Mouse (Mus musculus) stomach, postnatal 0 days (tissue): ENCODE measurements around the gene Cdc45. TPM values are rescaled to one million over a fixed set of nuclear protein-coding genes. Genes with fewer than 3 reads are reported as not detected.

Experiments used
- ATAC-seq: fragments of 200-750 bp; cut with Nextera tagmentation; 2 replicates; pipeline ENCODE4 v1.8.0; 2017; ENCODE audit not compliant: low FRiP score, low TSS enrichment
- DNase-seq: peaks from one replicate; pipeline ENCODE4 v3.0.0-alpha.2; 2016; ENCODE audit warnings: low spot score
- H3K27ac ChIP-seq: fragments of 300-500 bp; sonication (generic); replicated peaks from 2 replicates; pipeline ENCODE4 v1.5.1; 2014; ENCODE audit warnings: mild to moderate bottlenecking, control low read depth
- H3K27me3 ChIP-seq: fragments of 300-500 bp; sonication (generic); 2 replicates; pipeline ENCODE4 v1.6.1; 2014; ENCODE audit warnings: low read length; ENCODE audit not compliant: control insufficient read depth, insufficient read depth
- H3K36me3 ChIP-seq: fragments of 300-500 bp; sonication (generic); 2 replicates; pipeline ENCODE4 v1.6.1; 2014; ENCODE audit warnings: low read length, mixed read lengths; ENCODE audit not compliant: control insufficient read depth, insufficient read depth
- H3K4me1 ChIP-seq: fragments of 300-500 bp; sonication (generic); replicated peaks from 2 replicates; pipeline ENCODE4 v1.6.1; 2014; ENCODE audit warnings: antibody characterized with exemption; ENCODE audit not compliant: control insufficient read depth, insufficient read depth
- H3K4me2 ChIP-seq: fragments of 300-500 bp; sonication (generic); replicated peaks from 2 replicates; pipeline ENCODE4 v1.6.1; 2014; ENCODE audit warnings: low read depth, mild to moderate bottlenecking, control low read depth, moderate library complexity
- H3K4me3 ChIP-seq: fragments of 300-500 bp; sonication (generic); 2 replicates; pipeline ENCODE4 v1.5.1; 2014; ENCODE audit warnings: low read depth, low read length, control low read depth
- H3K9ac ChIP-seq: fragments of 300-500 bp; sonication (generic); 2 replicates; pipeline ENCODE4 v1.6.1; 2014; ENCODE audit warnings: mild to moderate bottlenecking, low read length, control low read depth, mixed read lengths
- H3K9me3 ChIP-seq: fragments of 300-500 bp; sonication (generic); 2 replicates; pipeline ENCODE4 v1.6.1; 2016; ENCODE audit warnings: low read length; ENCODE audit not compliant: control insufficient read depth
- CTCF ChIP-seq: IDR thresholded peaks from 2 replicates; pipeline ENCODE4 v1.5.1; 2016; ENCODE audit warnings: antibody characterized with exemption, low read depth, mild to moderate bottlenecking, moderate library complexity
- EP300 ChIP-seq: optimal IDR thresholded peaks from 2 replicates; pipeline ENCODE3; 2016; ENCODE audit warnings: antibody characterized with exemption
- WGBS: fragments of 180-500 bp; shearing (Covaris S2); extraction: QIAGEN DNeasy Blood & Tissue Kit; methylation state at CpG from one replicate; pipeline ENCODE4 v1.1.7; 2014; 5-methylcytosine and 5-hydroxymethylcytosine counted together
- polyA plus RNA-seq: library from polyadenylated mRNA; unstranded; fragments of >200 nt; fragmentation: Nextera tagmentation; extraction: Ambion mirVana; gene quantifications from 2 replicates; pipeline ENCODE4 v1.2.1, GENCODE M21; 2015

Cdc45 gene
- polyA plus RNA-seq, 1 experiment from 2014 or later, result 10.1 TPM

- H3K4me1 ChIP-seq, result no peaks in the 10 kb centered on the region
- no peak for TF ChIP-seq EP300
- no peak for TF ChIP-seq CTCF
- H3K4me2 ChIP-seq, result 0 out of 2 replicates have a peak overlapping the region, but pooled peaks have one; percentile 8
- H3K4me3 ChIP-seq, result no peak overlapping the region
- DNase-seq, result no peak
- 53% methylated on average over 20 of the region's 20 CpGs for WGBS
- no peak overlapping the region for H3K9ac ChIP-seq
- no peaks in the 10 kb centered on the region for H3K9me3 ChIP-seq
- 0 out of 2 replicates have a peak, but pooled peaks have one; percentile 40 for ATAC-seq
- H3K27me3 ChIP-seq, result no peaks in the 10 kb centered on the region
- H3K36me3 ChIP-seq, result no peaks in the 10 kb centered on the region
- no peak overlapping the region for H3K27ac ChIP-seq
Observed at GRCm38 (mm10) chr16:18733100-18733956, 78.5 kb downstream of the Cdc45 start.

GRCm38 (mm10) chr16:18730640-18731039, 81.1 kb downstream of the Cdc45 start:
- no peak overlapping the region for H3K9ac ChIP-seq
- no peak for DNase-seq
- no peaks in the 10 kb centered on the region for H3K9me3 ChIP-seq
- no peaks in the 10 kb centered on the region for H3K36me3 ChIP-seq
- no peak for TF ChIP-seq EP300
- TF ChIP-seq CTCF, result no peak
- ATAC-seq, result no peak
- H3K27ac ChIP-seq, result no peak overlapping the region
- H3K4me2 ChIP-seq, result no peak overlapping the region
- H3K27me3 ChIP-seq, result no peaks in the 10 kb centered on the region
- H3K4me1 ChIP-seq, result no peaks in the 10 kb centered on the region
- no peak overlapping the region for H3K4me3 ChIP-seq
- 49% methylated on average over 3 of the region's 3 CpGs for WGBS

Other genes with a start within 250 kb of the Cdc45 start
- gene Tbx1, start 221.3 kb downstream of the Cdc45 start, polyA plus RNA-seq, result 0.34 TPM in 2 replicates
- 4.6 and 5.4 TPM in 2 replicates for gene Gp1bb, start 189.6 kb downstream of the Cdc45 start, polyA plus RNA-seq
- 0.97 and 1.5 TPM in 2 replicates for gene Gm49601, start 185.6 kb downstream of the Cdc45 start, polyA plus RNA-seq
- 38.0 and 38.8 TPM in 2 replicates for gene Sept5, start 182.0 kb downstream of the Cdc45 start, polyA plus RNA-seq
- 19.7 and 23.6 TPM in 2 replicates for gene Cldn5, start 35.1 kb downstream of the Cdc45 start, polyA plus RNA-seq
- 67.2 and 70.5 TPM in 2 replicates for gene Ufd1, start 208 bp downstream of the Cdc45 start, polyA plus RNA-seq
- 34.1 and 37.5 TPM in 2 replicates for gene 2510002D24Rik, start 24.6 kb upstream of the Cdc45 start, polyA plus RNA-seq
- not detected in 2 replicates for gene Gm28539, start 24.6 kb upstream of the Cdc45 start, polyA plus RNA-seq
- 74.9 and 77.1 TPM in 2 replicates for gene Mrpl40, start 64.9 kb upstream of the Cdc45 start, polyA plus RNA-seq
- 5.7 and 6.4 TPM in 2 replicates for gene Hira, start 65.0 kb upstream of the Cdc45 start, polyA plus RNA-seq